Mouse (Mus musculus): ENCODE data around the gene Thbd.

The Thbd gene

DNA sequence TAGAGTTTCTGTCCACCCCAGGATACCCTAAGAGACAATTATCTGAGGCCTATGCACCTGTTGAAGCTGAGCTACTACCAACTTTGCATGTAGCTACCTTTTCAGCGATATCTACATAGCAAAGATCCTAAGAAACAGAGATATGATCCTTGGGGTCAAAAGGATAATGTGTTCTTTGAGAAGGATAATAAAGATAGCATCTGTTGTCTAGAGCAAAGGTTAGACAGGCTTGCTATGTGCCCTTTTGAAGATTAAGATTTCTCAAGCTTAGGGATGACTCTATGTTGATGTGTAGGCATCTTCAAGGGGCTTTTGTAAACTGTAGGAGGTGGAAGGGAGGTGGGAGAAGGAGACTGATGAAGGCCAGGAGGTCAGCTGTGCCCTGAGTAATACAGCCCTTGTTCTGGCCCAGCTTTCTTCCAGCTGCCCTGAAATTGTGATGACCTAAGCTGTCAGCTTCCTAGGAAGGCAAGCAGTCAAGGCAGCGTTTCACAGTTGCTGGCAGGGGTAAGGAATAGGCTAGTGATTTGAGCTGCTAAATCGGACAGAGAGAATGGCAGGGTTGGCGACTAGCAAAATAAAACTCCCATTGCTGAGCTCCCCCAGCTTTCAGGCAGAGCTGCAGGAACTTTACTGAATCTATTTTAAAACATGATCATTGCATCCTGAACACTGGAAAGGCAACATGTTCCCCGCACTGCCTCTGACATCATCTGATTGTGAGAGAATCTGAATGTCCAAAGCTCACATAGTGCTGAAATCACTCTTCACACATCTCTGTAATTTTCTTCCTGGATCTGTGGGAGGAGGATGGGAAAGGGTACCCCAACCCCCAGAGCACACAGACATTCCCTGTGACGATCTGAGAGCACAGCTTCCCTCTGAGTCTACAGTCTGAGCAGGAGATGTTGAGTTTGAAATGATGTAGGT, 20.1 kb downstream of the Thbd start:
- no peak for DNase-seq (ENCODE audit: extremely low read depth, low read depth, low spot score)

DNA sequence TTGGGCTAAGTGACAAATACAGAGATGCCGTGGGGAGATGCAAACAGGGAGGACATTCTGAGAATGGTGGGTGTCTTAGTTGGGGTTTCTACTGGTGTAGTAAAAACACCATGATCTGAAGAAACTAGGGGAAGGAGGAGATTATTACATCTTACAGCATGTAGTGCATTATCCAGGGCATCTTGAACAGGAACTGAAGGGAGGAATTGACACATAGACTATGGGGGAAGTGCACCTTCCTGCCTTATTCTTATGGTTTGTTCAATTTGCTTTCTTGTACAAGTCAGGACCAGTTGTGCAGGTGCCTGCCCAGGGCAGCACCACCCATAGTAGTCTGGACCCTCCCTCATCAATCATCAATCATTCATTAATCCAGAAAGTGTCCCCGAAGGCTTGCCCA, 21.1 kb downstream of the Thbd start:
- DNase-seq (ENCODE audit: extremely low read depth, low read depth, low spot score): no peak

DNA sequence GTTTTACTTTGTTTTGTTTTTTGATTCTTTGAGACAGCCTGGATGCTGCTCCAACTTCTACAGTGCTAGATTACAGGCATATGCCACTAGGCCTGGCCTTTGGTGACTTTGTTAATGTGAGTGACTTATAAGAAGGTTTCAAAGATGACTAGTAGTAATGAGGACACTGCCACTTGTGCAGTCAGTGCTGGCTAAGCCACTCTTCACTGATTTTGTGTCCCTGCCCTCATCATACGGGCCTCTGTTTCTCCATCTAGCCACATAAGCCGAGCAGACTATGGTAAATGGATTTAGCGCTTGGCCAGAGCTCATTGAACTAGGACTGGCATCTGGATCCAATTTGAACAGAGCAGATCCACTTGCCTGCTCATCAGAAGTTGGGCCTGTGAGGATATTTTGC, 21.5 kb downstream of the Thbd start:
- no peak for DNase-seq (ENCODE audit: extremely low read depth, low read depth, low spot score)

DNA sequence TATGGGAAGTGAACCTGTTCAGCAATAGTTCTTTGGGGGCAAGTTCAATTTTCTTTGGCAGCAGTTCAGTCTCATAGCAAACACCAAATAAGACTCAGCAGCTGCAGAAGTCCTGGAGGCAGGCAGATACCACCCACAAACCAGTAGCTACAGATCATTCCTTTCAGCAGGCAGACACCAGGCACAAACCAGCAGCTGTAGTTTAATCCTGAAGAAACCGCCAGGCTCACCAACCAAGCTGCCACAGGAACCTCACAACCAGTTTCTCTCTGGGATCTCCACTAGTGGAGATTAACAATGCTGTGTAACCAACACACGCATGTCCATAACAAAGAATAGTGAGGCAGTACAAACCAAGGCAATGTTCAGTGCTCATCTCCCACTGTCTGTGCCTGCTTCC, 26.9 kb downstream of the Thbd start:
- DNase-seq (ENCODE audit: extremely low read depth, low read depth, low spot score): no peak

DNA sequence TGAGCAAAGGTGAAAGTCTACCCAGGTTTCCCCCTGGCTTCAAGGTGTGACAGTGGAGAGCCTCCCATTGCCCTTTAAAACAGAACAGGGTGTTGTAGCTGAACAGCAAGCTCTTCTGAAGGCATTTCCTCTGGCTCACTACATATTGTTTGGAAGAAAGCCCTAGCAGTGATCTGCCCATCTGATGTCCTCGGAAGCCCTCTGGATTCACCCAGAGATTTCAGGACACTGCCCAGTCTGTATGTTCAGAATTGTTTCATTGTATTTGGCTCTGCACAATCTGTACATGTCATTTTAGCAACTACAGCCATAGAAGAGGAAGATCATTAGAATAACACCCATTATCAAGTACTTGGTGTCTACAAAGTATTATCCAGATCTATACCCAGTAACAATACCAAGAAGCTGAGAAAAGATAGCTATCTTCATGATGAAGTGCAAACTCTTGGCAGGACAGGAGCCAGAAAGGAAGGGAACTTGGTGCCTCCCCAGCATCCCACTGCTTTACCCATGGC, 28.0 kb downstream of the Thbd start:
- DNase-seq (ENCODE audit: extremely low read depth, low read depth, low spot score): no peak

DNA sequence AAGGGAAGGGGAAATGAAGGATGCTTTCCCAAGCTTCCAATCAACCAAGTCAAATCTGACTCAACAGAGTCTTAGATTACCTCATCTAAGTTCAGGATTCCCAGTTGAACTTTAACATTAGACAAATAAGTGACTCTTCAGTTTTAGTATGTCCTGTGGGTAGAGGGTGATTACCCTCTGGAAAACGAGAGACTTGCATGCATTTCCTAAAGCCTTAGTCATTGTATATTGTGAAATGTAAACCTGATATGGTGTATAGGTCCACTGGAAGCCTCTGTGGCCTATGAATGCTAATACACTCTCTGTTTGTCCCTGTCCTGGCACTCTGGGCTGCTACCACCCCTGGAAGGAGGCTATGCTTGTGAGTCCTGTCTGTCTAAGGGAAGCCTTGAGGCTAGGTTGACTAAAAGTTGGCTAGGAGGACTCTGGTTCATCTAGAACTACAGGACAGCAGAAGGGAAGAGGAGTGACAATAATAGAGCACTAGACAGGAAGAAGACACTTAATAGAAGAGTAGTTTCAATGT, 29.1 kb downstream of the Thbd start:
- no peak for DNase-seq (ENCODE audit: extremely low read depth, low read depth, low spot score)

DNA sequence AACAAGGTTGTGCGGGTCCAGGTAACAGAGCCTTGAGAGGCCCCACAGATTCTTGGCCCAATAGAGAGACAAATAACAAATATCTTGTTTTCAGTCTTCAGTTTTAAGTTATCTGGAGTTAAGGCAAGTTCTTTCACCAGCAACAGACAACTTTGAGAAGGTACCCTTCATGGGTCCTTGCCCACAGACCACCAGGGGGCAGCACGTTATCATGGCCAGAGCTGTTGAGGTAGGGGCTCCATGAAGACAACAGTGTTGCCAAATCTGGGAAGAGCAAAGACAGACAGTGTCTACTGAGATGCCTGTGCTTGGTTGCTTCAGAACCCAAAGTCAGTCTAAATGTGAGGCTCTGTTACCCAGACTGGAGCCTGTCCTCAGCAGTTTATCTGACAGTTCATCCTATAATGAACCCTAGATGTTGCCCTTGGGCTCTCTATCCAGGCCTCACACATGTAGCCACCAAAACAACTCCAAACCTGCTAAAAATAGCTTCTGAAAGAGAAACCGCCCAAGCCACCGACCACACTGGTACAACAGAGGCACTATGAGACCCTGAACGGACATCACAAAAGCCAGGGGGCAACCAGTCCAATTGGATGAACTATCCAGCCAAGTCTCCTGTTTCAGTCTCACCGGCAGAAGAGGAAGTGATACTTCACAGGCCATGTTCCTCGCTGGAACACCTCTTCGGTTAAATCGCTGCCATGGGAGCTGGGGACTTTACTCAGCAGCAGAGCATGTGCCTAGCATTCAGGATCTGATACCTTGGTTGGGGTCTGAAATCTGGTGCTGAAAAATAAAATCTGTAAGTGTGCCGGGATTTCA, 32.5 kb downstream of the Thbd start:
- DNase-seq (ENCODE audit: extremely low read depth, low read depth, low spot score): no peak

DNA sequence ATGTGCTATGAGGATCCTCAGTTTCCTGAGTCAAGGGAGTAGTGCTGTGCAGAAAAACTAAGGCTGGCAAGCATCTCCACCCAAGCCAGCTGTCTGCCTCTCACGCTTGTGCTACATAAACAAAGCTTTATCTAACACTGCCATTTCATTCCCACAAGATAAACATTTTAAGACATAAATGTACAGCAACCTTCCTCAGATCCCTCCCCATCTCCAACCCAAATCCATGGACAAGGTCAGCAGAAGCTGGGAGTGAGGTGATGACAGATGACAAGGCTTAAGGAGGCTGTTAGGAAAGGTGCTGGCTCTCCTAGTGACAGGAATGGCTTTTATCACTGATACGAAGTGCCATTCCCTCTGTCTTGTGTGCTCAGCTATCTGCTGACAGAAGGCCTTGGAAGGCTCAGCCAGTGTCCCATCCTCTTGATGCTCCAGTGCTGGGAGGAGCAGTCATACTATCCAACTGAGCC, 34.4 kb downstream of the Thbd start:
- DNase-seq (ENCODE audit: extremely low read depth, low read depth, low spot score): no peak

DNA sequence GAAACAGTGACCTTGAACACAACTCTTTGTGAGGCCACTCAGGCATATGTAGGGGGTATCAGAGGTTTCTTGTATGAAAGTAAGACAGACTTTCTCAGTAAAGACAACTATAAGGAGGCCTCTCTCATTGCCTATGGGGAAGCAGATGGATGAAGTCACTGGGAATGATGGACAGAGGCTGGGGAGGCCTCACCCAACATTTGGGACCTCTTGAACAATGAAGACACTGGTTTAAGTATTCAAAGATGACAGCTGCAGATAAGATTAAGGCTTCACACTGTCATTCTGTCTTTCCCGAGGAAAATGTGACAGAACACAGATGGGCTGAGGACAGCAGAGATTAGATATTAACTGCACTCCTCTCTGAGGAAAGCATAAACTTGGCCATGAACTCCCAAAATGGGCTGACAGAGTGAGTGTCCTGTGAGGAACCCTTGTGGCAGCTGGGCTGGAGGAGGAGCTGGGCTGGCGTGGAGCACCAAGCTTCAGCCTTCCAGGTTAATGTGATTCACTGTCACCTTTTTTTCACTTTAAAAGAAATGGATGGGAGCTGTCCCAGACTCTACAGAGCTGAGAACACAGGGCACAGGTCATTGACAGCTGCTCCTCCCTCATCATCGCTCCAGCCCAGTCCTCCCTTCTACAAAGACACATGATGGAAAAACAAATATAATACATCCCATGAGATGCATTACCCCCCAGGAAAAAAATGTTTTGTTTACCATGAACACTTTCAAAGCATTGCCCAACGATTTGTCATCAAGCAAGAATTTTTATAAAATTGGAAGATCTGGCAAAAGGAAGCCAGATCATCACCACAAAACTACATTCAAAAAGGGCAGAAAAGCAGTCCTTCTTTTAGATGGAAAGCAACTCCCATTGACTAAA, 36.0 kb downstream of the Thbd start:
- no peak for DNase-seq (ENCODE audit: extremely low read depth, low read depth, low spot score)

DNA sequence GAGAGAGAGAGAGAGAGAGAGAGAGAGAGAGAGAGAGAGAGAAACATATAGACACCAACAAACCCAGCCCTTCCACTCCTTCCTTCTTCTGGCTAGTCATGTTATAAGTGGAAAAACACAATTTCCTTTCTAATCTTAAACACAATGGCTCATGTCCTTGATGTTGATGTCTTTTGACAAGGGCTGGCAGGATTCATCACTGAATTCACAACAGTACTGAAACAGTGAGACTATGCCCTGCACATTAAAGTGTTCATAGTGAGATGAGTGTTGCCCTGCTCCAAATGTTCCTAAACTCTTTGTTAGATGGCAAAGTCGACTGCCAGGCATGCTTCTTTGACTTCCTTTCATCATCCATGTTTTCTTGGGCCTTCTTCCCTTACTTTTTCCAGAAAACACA, 42.8 kb downstream of the Thbd start:
- DNase-seq (ENCODE audit: extremely low read depth, low read depth, low spot score): no peak

DNA sequence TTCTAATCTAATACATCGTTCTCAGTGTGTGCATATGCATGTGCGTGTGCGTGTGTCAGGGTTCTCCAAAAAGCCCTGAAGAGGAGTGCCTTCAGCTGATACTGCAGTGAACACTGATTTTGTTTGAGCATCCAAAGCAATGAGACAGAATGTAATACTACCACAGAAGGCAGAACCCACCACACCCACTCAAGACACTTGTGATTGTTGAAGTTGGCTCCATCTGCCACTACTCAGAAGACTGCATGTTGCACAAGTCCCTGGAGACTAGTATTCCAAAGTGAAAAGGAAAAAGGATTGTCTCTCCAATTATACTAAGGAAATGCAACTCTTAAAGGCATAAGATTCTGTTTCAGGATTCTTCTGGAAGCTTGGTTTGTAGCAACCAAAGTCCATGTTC, 43.5 kb downstream of the Thbd start:
- DNase-seq (ENCODE audit: extremely low read depth, low read depth, low spot score): no peak

DNA sequence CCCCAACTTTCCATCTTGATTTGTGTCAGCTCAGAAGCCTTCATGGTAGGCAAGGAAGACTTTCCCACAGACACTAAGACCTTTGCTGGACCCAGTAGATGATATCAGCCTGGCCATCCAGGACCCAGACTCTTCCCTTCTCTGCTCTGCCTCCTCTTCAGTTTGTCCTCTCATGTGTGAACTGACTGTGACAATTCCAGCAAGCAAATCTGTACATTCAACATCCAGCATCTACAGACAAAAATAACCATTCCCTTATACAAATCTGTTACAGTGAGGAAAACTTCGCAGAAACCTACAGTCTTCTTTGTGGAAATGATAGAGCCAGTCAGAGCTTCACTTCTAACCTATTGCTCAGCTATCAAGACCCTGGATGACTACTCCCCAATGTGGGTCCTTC, 50.8 kb downstream of the Thbd start:
- DNase-seq (ENCODE audit: extremely low read depth, low read depth, low spot score): no peak
